Mouse (Mus musculus) erythroblast, embryonic 14.5 days (primary cell): Measurements from ENCODE around the gene Prrt1.

Experiments
- GATA1 ChIP-seq: IDR thresholded peaks from 2 replicates; pipeline ENCODE4 v1.6.1; 2012; ENCODE audit warnings: low read length, inconsistent platforms, mixed read lengths
- TAL1 ChIP-seq: IDR thresholded peaks from 3 replicates; pipeline ENCODE4 v1.6.1; 2012; ENCODE audit warnings: low read length, inconsistent platforms, mixed read lengths

DNA sequence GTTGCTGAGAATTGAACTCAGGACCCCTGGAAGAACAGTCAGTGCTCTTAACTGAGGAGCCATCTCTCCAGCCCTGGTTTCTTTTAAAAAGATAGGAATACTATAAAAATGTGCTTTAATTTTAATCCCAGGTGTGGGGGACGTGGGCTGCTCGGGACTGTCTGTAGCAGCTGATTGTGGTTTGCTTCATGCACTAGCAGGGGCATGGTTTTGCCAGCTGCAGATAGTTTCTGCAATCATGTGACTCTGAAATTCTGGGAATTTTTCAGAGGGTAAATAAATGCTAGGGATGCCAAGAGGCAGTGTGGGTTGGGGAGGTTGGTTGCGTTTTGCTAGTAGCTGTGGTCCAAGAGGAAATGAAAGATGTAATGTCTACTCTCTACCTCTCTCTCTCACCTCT is 12.6 kb downstream of the Prrt1 start:
- TF ChIP-seq GATA1 (no peak), TAL1 (no peak)
